Mouse (Mus musculus) stomach, postnatal 0 days (tissue): ENCODE data around the gene Mmp24. TPM values are rescaled to one million over a fixed set of nuclear protein-coding genes. Genes with fewer than 3 reads are reported as not detected.

Experiments used
- ATAC-seq: fragments of 200-750 bp; cut with Nextera tagmentation; 2 replicates; pipeline ENCODE4 v1.8.0; 2017; ENCODE audit not compliant: low FRiP score, low TSS enrichment
- DNase-seq: peaks from one replicate; pipeline ENCODE4 v3.0.0-alpha.2; 2016; ENCODE audit warnings: low spot score
- H3K27ac ChIP-seq: fragments of 300-500 bp; sonication (generic); replicated peaks from 2 replicates; pipeline ENCODE4 v1.5.1; 2014; ENCODE audit warnings: mild to moderate bottlenecking, control low read depth
- H3K27me3 ChIP-seq: fragments of 300-500 bp; sonication (generic); 2 replicates; pipeline ENCODE4 v1.6.1; 2014; ENCODE audit warnings: low read length; ENCODE audit not compliant: control insufficient read depth, insufficient read depth
- H3K36me3 ChIP-seq: fragments of 300-500 bp; sonication (generic); 2 replicates; pipeline ENCODE4 v1.6.1; 2014; ENCODE audit warnings: low read length, mixed read lengths; ENCODE audit not compliant: control insufficient read depth, insufficient read depth
- H3K4me1 ChIP-seq: fragments of 300-500 bp; sonication (generic); replicated peaks from 2 replicates; pipeline ENCODE4 v1.6.1; 2014; ENCODE audit warnings: antibody characterized with exemption; ENCODE audit not compliant: control insufficient read depth, insufficient read depth
- H3K4me2 ChIP-seq: fragments of 300-500 bp; sonication (generic); replicated peaks from 2 replicates; pipeline ENCODE4 v1.6.1; 2014; ENCODE audit warnings: low read depth, mild to moderate bottlenecking, control low read depth, moderate library complexity
- H3K4me3 ChIP-seq: fragments of 300-500 bp; sonication (generic); 2 replicates; pipeline ENCODE4 v1.5.1; 2014; ENCODE audit warnings: low read depth, low read length, control low read depth
- H3K9ac ChIP-seq: fragments of 300-500 bp; sonication (generic); 2 replicates; pipeline ENCODE4 v1.6.1; 2014; ENCODE audit warnings: mild to moderate bottlenecking, low read length, control low read depth, mixed read lengths
- H3K9me3 ChIP-seq: fragments of 300-500 bp; sonication (generic); 2 replicates; pipeline ENCODE4 v1.6.1; 2016; ENCODE audit warnings: low read length; ENCODE audit not compliant: control insufficient read depth
- CTCF ChIP-seq: IDR thresholded peaks from 2 replicates; pipeline ENCODE4 v1.5.1; 2016; ENCODE audit warnings: antibody characterized with exemption, low read depth, mild to moderate bottlenecking, moderate library complexity
- EP300 ChIP-seq: optimal IDR thresholded peaks from 2 replicates; pipeline ENCODE3; 2016; ENCODE audit warnings: antibody characterized with exemption
- WGBS: fragments of 180-500 bp; shearing (Covaris S2); extraction: QIAGEN DNeasy Blood & Tissue Kit; methylation state at CpG from one replicate; pipeline ENCODE4 v1.1.7; 2014; 5-methylcytosine and 5-hydroxymethylcytosine counted together
- polyA plus RNA-seq: library from polyadenylated mRNA; unstranded; fragments of >200 nt; fragmentation: Nextera tagmentation; extraction: Ambion mirVana; gene quantifications from 2 replicates; pipeline ENCODE4 v1.2.1, GENCODE M21; 2015

Gene Mmp24
- polyA plus RNA-seq, 1 experiment from 2014 or later: 0.23 TPM

DNA sequence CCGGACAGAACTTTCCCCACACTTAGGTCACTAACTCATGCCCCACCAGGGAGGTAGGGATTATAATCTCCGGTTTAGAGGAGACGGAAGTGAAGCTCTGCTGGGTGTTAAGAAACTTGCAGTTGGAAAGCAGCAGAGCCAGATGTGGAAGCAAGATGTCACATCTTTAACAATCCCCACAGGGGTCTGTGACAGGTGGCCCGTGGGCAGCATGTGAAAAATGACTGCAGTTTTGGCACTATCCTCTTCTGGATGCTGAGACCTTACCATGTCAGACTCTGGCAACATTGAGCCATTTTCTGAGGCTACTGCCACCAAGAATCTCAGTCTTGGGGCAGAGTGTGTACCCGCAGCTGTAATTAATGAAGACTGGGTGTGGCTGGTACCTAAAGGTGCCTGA is 28.9 kb downstream of the Mmp24 start:
- Histone ChIP-seq H3K4me3 (no peak overlapping the region), H3K4me1 (no peaks in the 10 kb centered on the region), H3K9me3 (no peaks in the 10 kb centered on the region), H3K4me2 (no peak overlapping the region), H3K27ac (no peak overlapping the region), H3K9ac (no peak overlapping the region), H3K36me3 (no peaks in the 10 kb centered on the region), H3K27me3 (no peaks in the 10 kb centered on the region)
- no peak for ATAC-seq
- TF ChIP-seq EP300 (no peak), CTCF (no peak)
- DNase-seq: no peak
- WGBS: 57% methylated on average over 5 of the region's 5 CpGs

DNA sequence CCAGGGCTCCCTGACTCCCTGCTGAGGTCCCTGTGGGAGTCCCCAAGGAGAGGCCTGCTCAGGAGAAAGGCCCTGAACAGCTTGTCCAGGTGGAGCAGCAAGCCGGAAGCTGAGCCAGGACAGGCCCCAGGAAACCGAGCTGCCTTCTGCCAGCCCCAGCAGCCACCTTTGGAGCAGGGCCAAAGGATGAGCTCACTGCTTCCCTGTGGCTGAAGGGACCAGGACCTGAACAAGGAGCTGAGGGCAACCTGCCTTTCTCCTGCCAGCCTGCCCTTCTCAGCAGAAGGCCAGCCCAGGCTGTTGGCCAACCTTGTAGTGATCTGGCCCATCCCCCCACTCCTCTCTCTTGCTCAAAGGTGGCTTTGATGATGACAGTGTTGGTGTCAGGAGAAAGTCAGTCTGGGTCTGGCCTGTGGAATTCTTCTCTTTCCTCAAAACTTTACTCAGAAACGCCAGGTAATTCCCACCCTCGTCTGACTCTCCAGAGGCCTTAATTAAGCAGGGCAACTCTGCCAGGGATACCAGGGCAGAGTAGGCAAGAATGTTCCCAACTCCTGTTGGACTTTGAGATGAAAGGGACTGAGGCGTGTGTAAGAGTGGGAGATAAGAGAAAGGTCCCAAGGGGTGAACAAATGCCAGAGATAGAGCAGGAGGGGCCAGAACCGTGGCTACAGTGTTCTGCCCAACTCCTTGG is 30.2 kb downstream of the Mmp24 start:
- DNase-seq (peak; percentile 66), ATAC-seq (peak; percentile 55; the same call in 1 of the 2 replicates)
- Histone ChIP-seq H3K27ac (no peak overlapping the region), H3K9ac (no peak overlapping the region), H3K4me2 (no peak overlapping the region), H3K36me3 (no peaks in the 10 kb centered on the region), H3K27me3 (no peaks in the 10 kb centered on the region), H3K4me1 (no peaks in the 10 kb centered on the region), H3K4me3 (no peak overlapping the region), H3K9me3 (no peaks in the 10 kb centered on the region)
- TF ChIP-seq EP300: no peak
- TF ChIP-seq CTCF: no peak
- WGBS: 38% methylated on average over 6 of the region's 6 CpGs

DNA sequence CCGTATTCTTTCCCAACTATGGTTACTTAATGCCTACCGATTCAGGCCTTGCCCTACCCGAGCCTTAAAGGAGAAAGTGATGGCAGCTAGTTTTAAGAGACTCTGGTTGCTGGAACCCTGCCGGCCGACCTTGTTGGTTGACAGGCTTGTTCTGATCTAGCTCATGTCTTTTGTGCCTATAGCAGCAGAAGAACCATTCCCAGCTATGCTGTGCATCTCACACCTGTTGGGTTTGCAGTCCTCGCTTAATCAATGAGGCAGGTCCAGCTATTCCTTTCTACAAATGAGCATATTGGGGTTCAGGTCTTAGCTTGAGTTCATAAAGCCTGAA is 30.7 kb downstream of the Mmp24 start:
- WGBS: 79% methylated on average over 6 of the region's 6 CpGs
- no peak overlapping the region for H3K4me3 ChIP-seq
- no peak overlapping the region for H3K27ac ChIP-seq
- no peaks in the 10 kb centered on the region for H3K9me3 ChIP-seq
- no peaks in the 10 kb centered on the region for H3K4me1 ChIP-seq
- H3K9ac ChIP-seq: no peak overlapping the region
- no peak for TF ChIP-seq EP300
- no peak for TF ChIP-seq CTCF
- no peaks in the 10 kb centered on the region for H3K36me3 ChIP-seq
- H3K27me3 ChIP-seq: no peaks in the 10 kb centered on the region
- H3K4me2 ChIP-seq: no peak overlapping the region
- ATAC-seq (no peak), DNase-seq (no peak)

DNA sequence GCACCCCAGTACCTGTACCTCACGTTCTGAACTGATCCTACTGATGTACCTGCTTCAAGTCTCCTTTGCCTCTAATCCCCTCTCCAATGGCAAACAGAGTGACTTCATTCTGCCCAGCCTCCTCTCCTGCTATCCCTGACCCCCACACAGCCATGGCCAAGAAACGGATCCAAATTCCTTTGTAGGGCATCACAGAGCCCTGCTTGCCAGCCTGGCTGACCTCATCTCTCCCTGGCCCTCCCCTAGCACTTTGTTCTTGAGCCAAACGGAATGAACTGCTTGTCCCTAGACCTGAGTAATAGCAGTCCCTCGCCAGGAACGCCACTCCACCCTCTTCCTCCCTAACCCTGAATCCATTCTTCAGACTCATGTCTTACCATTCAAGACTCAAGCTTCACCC is 31.4 kb downstream of the Mmp24 start:
- DNase-seq: no peak
- no peaks in the 10 kb centered on the region for H3K9me3 ChIP-seq
- ATAC-seq: no peak
- no peak overlapping the region for H3K4me3 ChIP-seq
- no peaks in the 10 kb centered on the region for H3K36me3 ChIP-seq
- H3K27ac ChIP-seq: no peak overlapping the region
- H3K4me1 ChIP-seq: no peaks in the 10 kb centered on the region
- H3K4me2 ChIP-seq: no peak overlapping the region
- no peak for TF ChIP-seq EP300
- TF ChIP-seq CTCF: no peak
- no peak overlapping the region for H3K9ac ChIP-seq
- no peaks in the 10 kb centered on the region for H3K27me3 ChIP-seq
- WGBS: 53% methylated on average over 5 of the region's 5 CpGs

DNA sequence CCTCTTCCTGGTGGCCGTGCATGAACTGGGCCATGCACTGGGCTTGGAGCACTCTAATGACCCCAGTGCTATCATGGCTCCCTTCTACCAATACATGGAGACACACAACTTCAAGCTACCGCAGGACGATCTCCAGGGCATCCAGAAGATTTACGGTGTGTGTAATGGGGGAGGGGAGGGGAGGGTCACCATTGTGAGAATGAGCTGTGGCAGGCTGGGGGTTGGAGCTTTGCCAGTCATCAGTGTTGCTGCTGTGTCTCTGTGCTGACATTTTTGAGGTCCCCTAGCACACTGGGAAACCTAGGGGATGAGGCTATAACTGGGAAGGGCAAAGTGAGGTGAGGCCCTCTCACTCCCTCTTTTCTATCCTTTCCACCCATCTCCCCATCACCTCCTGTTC is 32.3 kb downstream of the Mmp24 start:
- no peak for DNase-seq
- Histone ChIP-seq H3K27me3 (no peaks in the 10 kb centered on the region), H3K27ac (no peak overlapping the region), H3K9ac (no peak overlapping the region), H3K4me2 (no peak overlapping the region), H3K4me1 (no peaks in the 10 kb centered on the region), H3K4me3 (no peak overlapping the region), H3K36me3 (no peaks in the 10 kb centered on the region), H3K9me3 (no peaks in the 10 kb centered on the region)
- no peak for TF ChIP-seq EP300
- no peak for TF ChIP-seq CTCF
- ATAC-seq: no peak
- 52% methylated on average over 4 of the region's 4 CpGs for WGBS

DNA sequence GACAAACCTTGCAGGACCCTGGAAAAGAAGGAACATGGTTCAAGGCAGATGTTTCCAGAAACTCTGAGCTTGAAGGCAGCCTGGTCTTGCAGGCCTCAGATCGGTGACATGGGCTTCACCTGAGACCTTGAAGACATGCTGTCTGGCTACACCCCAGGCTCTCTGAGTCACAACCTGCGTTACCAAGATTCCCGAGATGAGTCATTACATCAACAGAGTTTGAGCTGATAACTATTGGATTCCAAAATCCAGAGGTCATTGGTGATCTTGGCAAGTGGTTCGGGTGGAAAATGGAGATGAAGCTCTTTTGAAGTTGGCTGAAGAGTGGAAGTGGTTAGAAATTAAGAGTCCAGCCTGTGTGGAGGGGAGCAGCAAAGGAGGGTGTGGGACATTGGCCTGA is 34.5 kb downstream of the Mmp24 start:
- Histone ChIP-seq H3K4me3 (no peak overlapping the region), H3K27ac (no peak overlapping the region), H3K27me3 (no peaks in the 10 kb centered on the region), H3K4me2 (no peak overlapping the region), H3K9me3 (no peaks in the 10 kb centered on the region), H3K9ac (no peak overlapping the region), H3K36me3 (no peaks in the 10 kb centered on the region), H3K4me1 (no peaks in the 10 kb centered on the region)
- no peak for TF ChIP-seq CTCF
- no peak for TF ChIP-seq EP300
- 53% methylated on average over 4 of the region's 4 CpGs for WGBS
- DNase-seq: no peak
- no peak for ATAC-seq
